Mouse (Mus musculus) frontal cortex, postnatal 14 days (tissue): ENCODE data around the gene Pqbp1.
A peak's percentile ranks its signal among the peaks of the same experiment; 100 is the strongest.

ENCODE experiments used
- DNase-seq, 2 experiments: peaks; one replicate each; pipeline ENCODE4 v3.0.0; 2022; ENCODE audit warnings: low spot score in 2 of 2

Pqbp1 gene

GRCm38 (mm10) chrX:7878495-7878894 lies 20.6 kb downstream of the Pqbp1 start:
- DNase-seq, result no peak

- DNase-seq, result peak; percentile 77 to 82
Observed at GRCm38 (mm10) chrX:7878007-7878419, 21.1 kb downstream of the Pqbp1 start, which contains the start of gene Pim2. Gene Pim2, plus strand, starts transcription at chrX:7878262.

- DNase-seq, result no peak
Observed at GRCm38 (mm10) chrX:7869826-7870225, 29.2 kb downstream of the Pqbp1 start.

GRCm38 (mm10) chrX:7868506-7868905 lies 30.6 kb downstream of the Pqbp1 start:
- no peak for DNase-seq

GRCm38 (mm10) chrX:7867141-7867540 lies 31.9 kb downstream of the Pqbp1 start:
- DNase-seq, result no peak

GRCm38 (mm10) chrX:7865786-7866185 lies 33.3 kb downstream of the Pqbp1 start:
- no peak for DNase-seq

GRCm38 (mm10) chrX:7865343-7865742 lies 33.7 kb downstream of the Pqbp1 start:
- no peak for DNase-seq

- DNase-seq, result no peak
Observed at GRCm38 (mm10) chrX:7864551-7864950, 34.5 kb downstream of the Pqbp1 start.

- no peak for DNase-seq
Observed at GRCm38 (mm10) chrX:7863181-7863580, 35.9 kb downstream of the Pqbp1 start.

- DNase-seq, result no peak
Observed at GRCm38 (mm10) chrX:7859191-7859753, 39.8 kb downstream of the Pqbp1 start.

GRCm38 (mm10) chrX:7854578-7854977 lies 44.5 kb downstream of the Pqbp1 start:
- no peak for DNase-seq

- DNase-seq, result no peak
Observed at GRCm38 (mm10) chrX:7847845-7848244, 51.2 kb downstream of the Pqbp1 start.
